Mouse (Mus musculus): ENCODE results near the gene Hdac4. TPM values are rescaled to one million over a fixed set of nuclear protein-coding genes. Genes with fewer than 3 reads are reported as not detected.

The Hdac4 gene
- polyA plus RNA-seq, 1 experiment = 18.1 TPM

- TF ChIP-seq POLR2A (IDR thresholded peaks at IDR 0.05; ENCODE audit: borderline replicate concordance, control insufficient read depth, low read depth, low read length) = no peak
- no peak for TF ChIP-seq CTCF (IDR thresholded peaks at IDR 0.05; ENCODE audit: control insufficient read depth, insufficient read depth, low read length)
- WGBS = 82% methylated on average over 5 of the region's 5 CpGs
- no peaks in the 10 kb centered on the region; the same call in 1 of the 2 replicates for H3K4me1 ChIP-seq (ENCODE audit: control insufficient read depth, insufficient read depth, low read length)
- no peak overlapping the region for H3K4me3 ChIP-seq (replicated peaks; ENCODE audit: control insufficient read depth, low read depth, low read length)
- H3K27ac ChIP-seq (ENCODE audit: control insufficient read depth, insufficient read depth, low read depth, low read length, poor library complexity) = no peak overlapping the region
Measured at GRCm38 (mm10) chr1:91990852-91991251, 204.6 kb downstream of the Hdac4 start.

GRCm38 (mm10) chr1:91988866-91989265 is 206.6 kb downstream of the Hdac4 start:
- TF ChIP-seq POLR2A (IDR thresholded peaks at IDR 0.05; ENCODE audit: borderline replicate concordance, control insufficient read depth, low read depth, low read length) = no peak
- no peak for TF ChIP-seq CTCF (IDR thresholded peaks at IDR 0.05; ENCODE audit: control insufficient read depth, insufficient read depth, low read length)
- Histone ChIP-seq H3K4me3 (replicated peaks; ENCODE audit: control insufficient read depth, low read depth, low read length) (no peak overlapping the region), H3K4me1 (ENCODE audit: control insufficient read depth, insufficient read depth, low read length) (no peaks in the 10 kb centered on the region; the same call in 1 of the 2 replicates), H3K27ac (ENCODE audit: control insufficient read depth, insufficient read depth, low read depth, low read length, poor library complexity) (no peak overlapping the region)
- WGBS = 84% methylated on average over 1 of the region's 1 CpGs

- WGBS = 88% methylated on average over 8 of the region's 8 CpGs
- H3K27ac ChIP-seq (ENCODE audit: control insufficient read depth, insufficient read depth, low read depth, low read length, poor library complexity) = no peak overlapping the region
- H3K4me1 ChIP-seq (ENCODE audit: control insufficient read depth, insufficient read depth, low read length) = no peaks in the 10 kb centered on the region; the same call in 1 of the 2 replicates
- TF ChIP-seq CTCF (IDR thresholded peaks at IDR 0.05; ENCODE audit: control insufficient read depth, insufficient read depth, low read length) (no peak), POLR2A (IDR thresholded peaks at IDR 0.05; ENCODE audit: borderline replicate concordance, control insufficient read depth, low read depth, low read length) (no peak)
- no peak overlapping the region for H3K4me3 ChIP-seq (replicated peaks; ENCODE audit: control insufficient read depth, low read depth, low read length)
Measured at GRCm38 (mm10) chr1:91987431-91987830, 208.1 kb downstream of the Hdac4 start.

GRCm38 (mm10) chr1:91985783-91986182 is 209.7 kb downstream of the Hdac4 start:
- Histone ChIP-seq H3K27ac (ENCODE audit: control insufficient read depth, insufficient read depth, low read depth, low read length, poor library complexity) (no peak overlapping the region), H3K4me1 (ENCODE audit: control insufficient read depth, insufficient read depth, low read length) (no peaks in the 10 kb centered on the region; the same call in 1 of the 2 replicates), H3K4me3 (replicated peaks; ENCODE audit: control insufficient read depth, low read depth, low read length) (no peak overlapping the region)
- no peak for TF ChIP-seq POLR2A (IDR thresholded peaks at IDR 0.05; ENCODE audit: borderline replicate concordance, control insufficient read depth, low read depth, low read length)
- TF ChIP-seq CTCF (IDR thresholded peaks at IDR 0.05; ENCODE audit: control insufficient read depth, insufficient read depth, low read length) = no peak

- WGBS = 30% methylated on average over 8 of the region's 8 CpGs
- Histone ChIP-seq H3K27ac (ENCODE audit: control insufficient read depth, insufficient read depth, low read depth, low read length, poor library complexity) (peak overlapping the region; percentile 49), H3K4me3 (replicated peaks; ENCODE audit: control insufficient read depth, low read depth, low read length) (no peak overlapping the region), H3K4me1 (ENCODE audit: control insufficient read depth, insufficient read depth, low read length) (no peaks in the 10 kb centered on the region; the same call in 1 of the 2 replicates)
- no peak for TF ChIP-seq CTCF (IDR thresholded peaks at IDR 0.05; ENCODE audit: control insufficient read depth, insufficient read depth, low read length)
- no peak for TF ChIP-seq POLR2A (IDR thresholded peaks at IDR 0.05; ENCODE audit: borderline replicate concordance, control insufficient read depth, low read depth, low read length)
Measured at GRCm38 (mm10) chr1:91984507-91984906, 211.0 kb downstream of the Hdac4 start.

GRCm38 (mm10) chr1:91981381-91981780 is 214.1 kb downstream of the Hdac4 start:
- Histone ChIP-seq H3K4me3 (replicated peaks; ENCODE audit: control insufficient read depth, low read depth, low read length) (no peak overlapping the region), H3K27ac (ENCODE audit: control insufficient read depth, insufficient read depth, low read depth, low read length, poor library complexity) (no peak overlapping the region), H3K4me1 (ENCODE audit: control insufficient read depth, insufficient read depth, low read length) (no peaks in the 10 kb centered on the region; the same call in 1 of the 2 replicates)
- TF ChIP-seq POLR2A (IDR thresholded peaks at IDR 0.05; ENCODE audit: borderline replicate concordance, control insufficient read depth, low read depth, low read length) (no peak), CTCF (IDR thresholded peaks at IDR 0.05; ENCODE audit: control insufficient read depth, insufficient read depth, low read length) (no peak)
- WGBS = 74% methylated on average over 1 of the region's 1 CpGs

- H3K4me1 ChIP-seq (ENCODE audit: control insufficient read depth, insufficient read depth, low read length) = no peaks in the 10 kb centered on the region
- no peak overlapping the region for H3K27ac ChIP-seq (ENCODE audit: control insufficient read depth, insufficient read depth, low read depth, low read length, poor library complexity)
- H3K4me3 ChIP-seq (replicated peaks; ENCODE audit: control insufficient read depth, low read depth, low read length) = no peak overlapping the region
- no peak for TF ChIP-seq POLR2A (IDR thresholded peaks at IDR 0.05; ENCODE audit: borderline replicate concordance, control insufficient read depth, low read depth, low read length)
- 78% methylated on average over 3 of the region's 3 CpGs for WGBS
Measured at GRCm38 (mm10) chr1:91978443-91978842, 217.1 kb downstream of the Hdac4 start.

GRCm38 (mm10) chr1:91968710-91969379 is 226.7 kb downstream of the Hdac4 start:
- no peak overlapping the region for H3K4me3 ChIP-seq (replicated peaks; ENCODE audit: control insufficient read depth, low read depth, low read length)
- no peaks in the 10 kb centered on the region for H3K4me1 ChIP-seq (ENCODE audit: control insufficient read depth, insufficient read depth, low read length)
- TF ChIP-seq CTCF (IDR thresholded peaks at IDR 0.05; ENCODE audit: control insufficient read depth, insufficient read depth, low read length) = peak; percentile 20; the same call in 1 of the 2 replicates
- TF ChIP-seq POLR2A (IDR thresholded peaks at IDR 0.05; ENCODE audit: borderline replicate concordance, control insufficient read depth, low read depth, low read length) = no peak
- WGBS = 69% methylated on average over 5 of the region's 5 CpGs
- H3K27ac ChIP-seq (ENCODE audit: control insufficient read depth, insufficient read depth, low read depth, low read length, poor library complexity) = no peak overlapping the region

Data from bone marrow, adult 2 months (tissue).